Mouse (Mus musculus) adrenal gland, adult 2 months (tissue): ENCODE data around the gene Krt34. TPM values are rescaled to one million over a fixed set of nuclear protein-coding genes. Genes with fewer than 3 reads are reported as not detected.

Experiments
- DNase-seq: peaks from one replicate; pipeline ENCODE4 v3.0.0; 2021
- polyA plus RNA-seq: library from polyadenylated mRNA; depleted of rRNA; stranded (reverse); fragments of >200 nt; gene quantifications from 2 replicates; pipeline ENCODE4 v1.2.3, GENCODE M21; 2012; rRNA removed
- total RNA-seq, 2 experiments: library from RNA; stranded (reverse); gene quantifications; 2 replicates each; pipeline ENCODE4 v1.2.3; 2021

Krt34 gene
- total and polyA plus RNA-seq, 3 experiments = not detected

DNA sequence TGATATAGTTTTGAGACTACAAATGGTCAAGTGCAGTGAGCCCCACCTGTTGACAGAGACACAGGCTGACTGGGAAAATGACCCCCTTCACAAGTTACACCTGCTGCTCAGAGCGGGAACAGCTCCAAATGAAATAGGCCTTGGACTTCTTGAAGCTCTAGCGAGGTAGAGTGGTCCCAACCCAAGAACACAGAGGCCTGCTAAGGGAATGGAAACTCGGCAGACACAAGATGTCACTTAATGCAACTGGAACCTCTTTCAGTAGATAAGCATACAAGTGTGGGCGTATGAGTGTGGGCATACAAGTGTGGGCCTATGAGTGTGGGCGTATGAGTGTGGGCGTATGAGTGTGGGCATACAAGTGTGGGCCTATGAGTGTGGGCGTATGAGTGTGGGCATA is 42.3 kb downstream of the Krt34 start:
- DNase-seq = no peak

DNA sequence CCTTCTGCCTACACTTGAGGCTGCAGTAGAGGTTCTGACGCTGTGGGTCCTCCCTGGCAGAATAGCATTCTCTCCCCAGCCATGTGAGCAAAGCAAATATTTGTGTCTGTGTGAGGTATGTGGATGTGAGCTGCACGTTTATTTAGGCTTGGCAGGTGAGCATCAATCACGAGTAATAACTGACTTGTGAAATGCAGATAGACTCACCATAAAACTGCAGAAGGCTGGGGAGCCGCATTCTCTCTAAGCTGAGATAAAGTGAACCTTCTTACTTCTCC is 47.0 kb downstream of the Krt34 start:
- no peak for DNase-seq

DNA sequence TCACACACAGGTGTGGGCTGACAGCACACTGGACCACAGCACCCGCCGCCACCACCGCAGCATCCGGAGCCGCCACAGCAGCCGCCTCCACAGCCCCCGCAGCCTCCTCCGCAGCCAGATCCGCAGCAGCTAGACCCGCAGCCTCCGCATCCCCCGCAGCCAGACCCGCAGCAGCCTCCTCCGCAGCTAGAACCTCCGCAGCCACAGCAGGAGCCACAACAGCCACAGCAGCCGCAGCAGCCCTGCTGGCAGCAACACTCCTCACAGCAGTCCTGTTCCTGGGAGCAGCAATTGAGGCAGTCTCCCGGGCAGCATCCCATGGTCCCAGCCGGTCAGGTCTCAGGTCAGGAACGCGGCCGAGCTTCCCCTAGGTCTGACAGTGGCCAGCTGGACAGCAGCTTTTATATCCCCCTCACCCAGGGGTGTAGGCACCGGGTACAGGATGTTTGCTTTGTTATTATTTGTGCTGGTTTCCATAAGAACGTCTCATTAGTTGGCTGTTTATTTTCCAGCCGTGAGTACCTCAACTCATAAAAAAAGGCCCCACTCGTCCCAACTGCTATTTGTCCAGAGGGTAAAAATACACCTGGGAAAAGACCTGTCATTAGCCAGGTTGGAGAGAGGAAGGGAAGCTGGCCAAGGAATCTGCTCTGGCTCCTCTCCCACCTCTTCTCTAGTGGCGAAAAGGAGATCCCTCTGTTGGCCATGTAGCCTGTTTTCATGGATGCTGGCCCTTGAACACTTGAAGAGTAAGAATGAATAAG is 47.6 kb downstream of the Krt34 start, which contains the start of gene Krtap17-1:
Gene Krtap17-1, minus strand, starts transcription at position 375 of the 764 bp plus-strand sequence.
- DNase-seq = no peak

- no peak for DNase-seq
Observed at GRCm38 (mm10) chr11:99990571-99990970, 50.8 kb downstream of the Krt34 start.

DNA sequence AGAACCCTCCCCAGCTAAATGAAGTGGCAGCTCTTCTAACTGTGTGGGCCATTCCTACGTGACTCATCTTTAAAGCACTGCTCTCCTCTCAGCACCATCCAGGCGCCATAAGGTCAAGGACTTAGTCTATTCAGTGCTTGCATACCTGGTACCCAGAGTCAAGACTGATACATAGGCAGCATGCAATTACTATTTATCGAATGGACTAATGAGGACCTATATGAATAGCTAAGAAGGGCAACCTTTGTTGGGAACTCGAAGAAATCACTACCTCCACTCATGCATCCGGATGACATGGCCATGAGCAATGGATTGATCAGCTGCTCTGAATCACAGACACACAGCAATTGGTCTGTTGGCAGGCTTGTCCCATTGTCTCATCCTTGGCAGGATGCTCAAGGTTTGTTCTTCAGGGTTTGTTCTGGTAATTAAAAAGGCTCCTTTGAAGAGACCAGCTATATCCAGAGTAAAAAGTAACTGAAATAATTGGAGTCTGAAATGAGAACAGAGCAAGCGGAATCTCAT is 51.4 kb downstream of the Krt34 start:
- DNase-seq = peak; percentile 79

DNA sequence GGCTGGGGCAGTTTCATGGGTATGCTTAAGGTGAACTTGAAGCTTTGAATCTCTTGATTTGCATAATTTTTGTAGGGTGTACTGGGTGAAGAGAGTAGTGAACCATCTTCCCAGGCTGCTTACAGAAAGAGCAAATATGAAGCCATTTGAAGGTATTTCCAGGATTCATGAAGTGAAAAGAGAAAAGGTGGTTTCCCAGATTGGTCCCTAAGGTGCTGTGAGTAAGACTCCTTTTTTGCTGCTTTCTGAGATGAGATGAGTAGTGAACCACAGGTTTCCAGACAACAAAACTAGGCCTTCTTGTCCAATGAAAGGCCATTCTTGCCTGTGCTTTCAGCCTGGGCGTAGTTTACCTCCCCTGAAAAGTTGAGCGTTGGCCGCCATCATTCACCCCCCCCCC is 52.8 kb downstream of the Krt34 start:
- DNase-seq = no peak

Other genes starting within 250 kb of the Krt34 start
Only the 30 nearest of the 32 such genes appear.
- not detected for gene Gm11554, start 237.1 kb downstream of the Krt34 start, total RNA-seq
- not detected in 2 replicates for gene Gm11554, start 237.1 kb downstream of the Krt34 start, polyA plus RNA-seq
- gene Krtap4-13, start 231.7 kb downstream of the Krt34 start, total RNA-seq = not detected
- not detected in 2 replicates for gene Krtap4-13, start 231.7 kb downstream of the Krt34 start, polyA plus RNA-seq
- not detected for gene Gm11564, start 225.9 kb downstream of the Krt34 start, total RNA-seq
- not detected in 2 replicates for gene Gm11564, start 225.9 kb downstream of the Krt34 start, polyA plus RNA-seq
- not detected for gene 2300003K06Rik, start 203.5 kb downstream of the Krt34 start, total RNA-seq
- not detected in 2 replicates for gene 2300003K06Rik, start 203.5 kb downstream of the Krt34 start, polyA plus RNA-seq
- gene Krtap4-16, start 189.9 kb downstream of the Krt34 start, total RNA-seq = not detected
- gene Krtap4-16, start 189.9 kb downstream of the Krt34 start, polyA plus RNA-seq = not detected in 2 replicates
- not detected for gene Gm11568, start 183.6 kb downstream of the Krt34 start, total RNA-seq
- not detected in 2 replicates for gene Gm11568, start 183.6 kb downstream of the Krt34 start, polyA plus RNA-seq
- gene Gm11559, start 177.1 kb downstream of the Krt34 start, total RNA-seq = not detected
- gene Gm11559, start 177.1 kb downstream of the Krt34 start, polyA plus RNA-seq = not detected in 2 replicates
- not detected for gene Krtap9-1, start 168.2 kb downstream of the Krt34 start, total RNA-seq
- not detected in 2 replicates for gene Krtap9-1, start 168.2 kb downstream of the Krt34 start, polyA plus RNA-seq
- not detected for gene Gm11567, start 162.4 kb downstream of the Krt34 start, total RNA-seq
- not detected in 2 replicates for gene Gm11567, start 162.4 kb downstream of the Krt34 start, polyA plus RNA-seq
- gene Krtap31-1, start 133.6 kb downstream of the Krt34 start, total RNA-seq = not detected
- gene Krtap31-1, start 133.6 kb downstream of the Krt34 start, polyA plus RNA-seq = not detected in 2 replicates
- gene Gm11565, start 126.8 kb downstream of the Krt34 start, total RNA-seq = not detected
- not detected in 2 replicates for gene Gm11565, start 126.8 kb downstream of the Krt34 start, polyA plus RNA-seq
- not detected for gene Krtap31-2, start 105.3 kb downstream of the Krt34 start, total RNA-seq
- gene Krtap31-2, start 105.3 kb downstream of the Krt34 start, polyA plus RNA-seq = not detected in 2 replicates
- gene Krtap9-5, start 93.1 kb downstream of the Krt34 start, total RNA-seq = not detected
- gene Krtap9-5, start 93.1 kb downstream of the Krt34 start, polyA plus RNA-seq = not detected in 2 replicates
- not detected for gene Krtap29-1, start 62.5 kb downstream of the Krt34 start, total RNA-seq
- not detected in 2 replicates for gene Krtap29-1, start 62.5 kb downstream of the Krt34 start, polyA plus RNA-seq
- gene Krtap16-1, start 55.0 kb downstream of the Krt34 start, total RNA-seq = not detected
- not detected in 2 replicates for gene Krtap16-1, start 55.0 kb downstream of the Krt34 start, polyA plus RNA-seq
- not detected for gene Krtap17-1, start 47.6 kb downstream of the Krt34 start, total RNA-seq
- gene Krtap17-1, start 47.6 kb downstream of the Krt34 start, polyA plus RNA-seq = not detected in 2 replicates
- gene Krt33a, start 25.3 kb downstream of the Krt34 start, total RNA-seq = not detected
- not detected in 2 replicates for gene Krt33a, start 25.3 kb downstream of the Krt34 start, polyA plus RNA-seq
- not detected for gene Krt33b, start 11.7 kb downstream of the Krt34 start, total RNA-seq
- gene Krt33b, start 11.7 kb downstream of the Krt34 start, polyA plus RNA-seq = not detected in 2 replicates
- not detected for gene Krt31, start 9.0 kb upstream of the Krt34 start, total RNA-seq
- not detected in 2 replicates for gene Krt31, start 9.0 kb upstream of the Krt34 start, polyA plus RNA-seq
- gene Krt32, start 46.7 kb upstream of the Krt34 start, total RNA-seq = not detected
- gene Krt32, start 46.7 kb upstream of the Krt34 start, polyA plus RNA-seq = not detected in 2 replicates
- not detected for gene Krt35, start 54.7 kb upstream of the Krt34 start, total RNA-seq
- not detected in 2 replicates for gene Krt35, start 54.7 kb upstream of the Krt34 start, polyA plus RNA-seq
- gene Krt36, start 64.1 kb upstream of the Krt34 start, total RNA-seq = under 1 TPM; 0.28 to 0.43 TPM
- gene Krt36, start 64.1 kb upstream of the Krt34 start, polyA plus RNA-seq = 0.31 and 0.50 TPM in 2 replicates
- gene Krt13, start 80.0 kb upstream of the Krt34 start, total RNA-seq = not detected
- gene Krt13, start 80.0 kb upstream of the Krt34 start, polyA plus RNA-seq = not detected in 2 replicates
- gene Krt15, start 94.4 kb upstream of the Krt34 start, total RNA-seq = not detected
- not detected in 2 replicates for gene Krt15, start 94.4 kb upstream of the Krt34 start, polyA plus RNA-seq
- gene Krt19, start 107.1 kb upstream of the Krt34 start, total RNA-seq = 1 to 10 TPM; 6.1 to 8.6 TPM
- 2.6 and 4.4 TPM in 2 replicates for gene Krt19, start 107.1 kb upstream of the Krt34 start, polyA plus RNA-seq
- gene Krt9, start 151.7 kb upstream of the Krt34 start, total RNA-seq = not detected
- gene Krt9, start 151.7 kb upstream of the Krt34 start, polyA plus RNA-seq = not detected in 2 replicates
- gene Krt14, start 166.0 kb upstream of the Krt34 start, total RNA-seq = under 1 TPM in 1 of 2 experiments, not detected in 1; 0.52 TPM
- gene Krt14, start 166.0 kb upstream of the Krt34 start, polyA plus RNA-seq = 0.12 and 0.13 TPM in 2 replicates
- not detected for gene Krt16, start 207.3 kb upstream of the Krt34 start, total RNA-seq
- not detected in 2 replicates for gene Krt16, start 207.3 kb upstream of the Krt34 start, polyA plus RNA-seq
- gene Krt17, start 219.5 kb upstream of the Krt34 start, total RNA-seq = not detected
- not detected in 2 replicates for gene Krt17, start 219.5 kb upstream of the Krt34 start, polyA plus RNA-seq
- gene Krt42, start 228.3 kb upstream of the Krt34 start, total RNA-seq = not detected
- 0.12 TPM in 1 of 2 replicates, not detected in the other for gene Krt42, start 228.3 kb upstream of the Krt34 start, polyA plus RNA-seq